Mouse (Mus musculus) stomach, postnatal 0 days (tissue): ENCODE results near the gene Klk1b1. TPM values are rescaled to one million over a fixed set of nuclear protein-coding genes. Genes with fewer than 3 reads are reported as not detected.
A peak's percentile ranks its signal among the peaks of the same experiment; 100 is the strongest.

Source experiments
- ATAC-seq: fragments of 200-750 bp; cut with Nextera tagmentation; 2 replicates; pipeline ENCODE4 v1.8.0; 2017; ENCODE audit not compliant: low FRiP score, low TSS enrichment
- DNase-seq: peaks from one replicate; pipeline ENCODE4 v3.0.0-alpha.2; 2016; ENCODE audit warnings: low spot score
- H3K27ac ChIP-seq: fragments of 300-500 bp; sonication (generic); replicated peaks from 2 replicates; pipeline ENCODE4 v1.5.1; 2014; ENCODE audit warnings: mild to moderate bottlenecking, control low read depth
- H3K27me3 ChIP-seq: fragments of 300-500 bp; sonication (generic); 2 replicates; pipeline ENCODE4 v1.6.1; 2014; ENCODE audit warnings: low read length; ENCODE audit not compliant: control insufficient read depth, insufficient read depth
- H3K36me3 ChIP-seq: fragments of 300-500 bp; sonication (generic); 2 replicates; pipeline ENCODE4 v1.6.1; 2014; ENCODE audit warnings: low read length, mixed read lengths; ENCODE audit not compliant: control insufficient read depth, insufficient read depth
- H3K4me1 ChIP-seq: fragments of 300-500 bp; sonication (generic); replicated peaks from 2 replicates; pipeline ENCODE4 v1.6.1; 2014; ENCODE audit warnings: antibody characterized with exemption; ENCODE audit not compliant: control insufficient read depth, insufficient read depth
- H3K4me2 ChIP-seq: fragments of 300-500 bp; sonication (generic); replicated peaks from 2 replicates; pipeline ENCODE4 v1.6.1; 2014; ENCODE audit warnings: low read depth, mild to moderate bottlenecking, control low read depth, moderate library complexity
- H3K4me3 ChIP-seq: fragments of 300-500 bp; sonication (generic); 2 replicates; pipeline ENCODE4 v1.5.1; 2014; ENCODE audit warnings: low read depth, low read length, control low read depth
- H3K9ac ChIP-seq: fragments of 300-500 bp; sonication (generic); 2 replicates; pipeline ENCODE4 v1.6.1; 2014; ENCODE audit warnings: mild to moderate bottlenecking, low read length, control low read depth, mixed read lengths
- H3K9me3 ChIP-seq: fragments of 300-500 bp; sonication (generic); 2 replicates; pipeline ENCODE4 v1.6.1; 2016; ENCODE audit warnings: low read length; ENCODE audit not compliant: control insufficient read depth
- CTCF ChIP-seq: IDR thresholded peaks from 2 replicates; pipeline ENCODE4 v1.5.1; 2016; ENCODE audit warnings: antibody characterized with exemption, low read depth, mild to moderate bottlenecking, moderate library complexity
- EP300 ChIP-seq: optimal IDR thresholded peaks from 2 replicates; pipeline ENCODE3; 2016; ENCODE audit warnings: antibody characterized with exemption
- WGBS: fragments of 180-500 bp; shearing (Covaris S2); extraction: QIAGEN DNeasy Blood & Tissue Kit; methylation state at CpG from one replicate; pipeline ENCODE4 v1.1.7; 2014; 5-methylcytosine and 5-hydroxymethylcytosine counted together
- polyA plus RNA-seq: library from polyadenylated mRNA; unstranded; fragments of >200 nt; fragmentation: Nextera tagmentation; extraction: Ambion mirVana; gene quantifications from 2 replicates; pipeline ENCODE4 v1.2.1, GENCODE M21; 2015

Klk1b1 gene
- not detected in 2 replicates for polyA plus RNA-seq

DNA sequence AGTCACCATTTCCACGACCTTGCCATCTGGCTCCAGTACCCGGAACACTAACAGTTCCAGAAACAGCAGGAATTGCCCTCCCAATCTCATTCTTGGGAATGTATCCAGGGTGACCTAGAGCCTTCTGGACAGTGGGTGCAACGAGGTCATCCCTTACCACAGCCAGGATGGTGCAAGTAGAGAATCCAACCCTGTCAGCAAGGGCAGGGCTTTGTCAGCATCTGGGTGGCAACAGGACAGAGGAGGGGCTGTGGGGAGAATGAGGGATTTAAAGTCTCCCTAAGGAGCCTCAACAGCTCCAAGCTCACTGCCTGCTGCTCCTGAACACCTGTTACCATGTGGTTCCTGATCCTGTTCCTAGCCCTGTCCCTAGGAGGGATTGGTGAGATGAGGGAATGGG, at the start of gene Klk1b1:
Gene Klk1b1, plus strand, starts transcription at position 301 of the 400 bp plus-strand sequence.
- H3K4me1 ChIP-seq: no peaks in the 10 kb centered on the region
- no peak within 1 kb of the TSS for H3K27ac ChIP-seq
- no peak within 1 kb of the TSS for H3K4me3 ChIP-seq
- no peak within 1 kb of the TSS for H3K4me2 ChIP-seq
- no peak for ATAC-seq
- no peaks in the 10 kb centered on the region for H3K9me3 ChIP-seq
- no peak for DNase-seq
- TF ChIP-seq CTCF: no peak
- no peak for TF ChIP-seq EP300
- no peak within 1 kb of the TSS for H3K9ac ChIP-seq
- H3K27me3 ChIP-seq: no peaks in the 10 kb centered on the region
- WGBS: 57% methylated on average over 3 of the region's 3 CpGs
- H3K36me3 ChIP-seq: no peaks in the 10 kb centered on the region

DNA sequence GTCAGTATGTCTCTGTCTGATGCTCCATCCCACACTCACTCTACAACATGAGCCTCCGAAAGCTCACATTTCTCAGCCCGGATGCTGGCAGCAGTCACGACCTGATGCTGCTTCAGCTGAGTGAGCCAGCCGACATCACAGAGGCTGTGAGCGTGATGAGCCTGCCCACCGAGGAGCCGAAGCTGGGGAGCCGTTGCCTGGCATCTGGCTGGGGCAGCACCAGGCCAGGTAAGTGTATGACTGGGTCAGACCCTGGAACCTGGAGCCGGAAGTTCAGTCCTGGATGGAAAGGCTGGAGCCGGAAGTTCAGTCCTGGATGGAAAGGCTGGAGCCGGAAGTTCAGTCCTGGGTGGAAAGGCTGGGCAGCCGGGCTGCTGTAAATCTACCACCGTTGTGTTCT, 48.1 kb upstream of the Klk1b1 start:
- Histone ChIP-seq H3K4me3 (no peak overlapping the region), H3K9me3 (no peaks in the 10 kb centered on the region), H3K4me2 (no peak overlapping the region), H3K4me1 (no peaks in the 10 kb centered on the region), H3K27ac (no peak overlapping the region), H3K36me3 (no peaks in the 10 kb centered on the region), H3K9ac (no peak overlapping the region), H3K27me3 (no peaks in the 10 kb centered on the region)
- DNase-seq (no peak), ATAC-seq (no peak)
- TF ChIP-seq CTCF: no peak
- TF ChIP-seq EP300: no peak
- WGBS: 78% methylated on average over 13 of the region's 13 CpGs

DNA sequence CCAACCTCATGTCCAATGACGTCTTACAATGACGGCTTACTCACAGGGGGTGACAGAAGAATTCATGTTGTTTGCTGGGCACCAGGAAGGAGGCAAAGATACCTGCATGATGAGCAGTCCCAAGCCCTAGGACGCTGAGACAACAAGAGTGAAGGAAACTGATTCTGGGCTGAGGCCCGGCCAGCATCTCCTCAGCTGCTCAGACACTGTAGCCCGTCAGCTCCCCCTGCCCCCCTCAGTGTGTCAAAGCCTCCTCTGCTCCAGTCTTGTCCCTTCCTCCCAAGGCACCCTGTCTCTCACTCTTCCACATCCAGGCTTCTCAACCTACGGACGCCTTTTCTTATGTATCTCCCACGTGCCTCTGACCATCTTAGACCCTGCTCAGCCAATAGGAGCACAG, 47.7 kb upstream of the Klk1b1 start:
- no peak overlapping the region for H3K27ac ChIP-seq
- no peak for TF ChIP-seq EP300
- no peak for TF ChIP-seq CTCF
- H3K4me3 ChIP-seq: no peak overlapping the region
- no peaks in the 10 kb centered on the region for H3K9me3 ChIP-seq
- no peaks in the 10 kb centered on the region for H3K4me1 ChIP-seq
- H3K4me2 ChIP-seq: no peak overlapping the region
- DNase-seq (no peak), ATAC-seq (no peak)
- H3K27me3 ChIP-seq: no peaks in the 10 kb centered on the region
- no peaks in the 10 kb centered on the region for H3K36me3 ChIP-seq
- WGBS: 64% methylated on average over 8 of the region's 8 CpGs
- no peak overlapping the region for H3K9ac ChIP-seq

DNA sequence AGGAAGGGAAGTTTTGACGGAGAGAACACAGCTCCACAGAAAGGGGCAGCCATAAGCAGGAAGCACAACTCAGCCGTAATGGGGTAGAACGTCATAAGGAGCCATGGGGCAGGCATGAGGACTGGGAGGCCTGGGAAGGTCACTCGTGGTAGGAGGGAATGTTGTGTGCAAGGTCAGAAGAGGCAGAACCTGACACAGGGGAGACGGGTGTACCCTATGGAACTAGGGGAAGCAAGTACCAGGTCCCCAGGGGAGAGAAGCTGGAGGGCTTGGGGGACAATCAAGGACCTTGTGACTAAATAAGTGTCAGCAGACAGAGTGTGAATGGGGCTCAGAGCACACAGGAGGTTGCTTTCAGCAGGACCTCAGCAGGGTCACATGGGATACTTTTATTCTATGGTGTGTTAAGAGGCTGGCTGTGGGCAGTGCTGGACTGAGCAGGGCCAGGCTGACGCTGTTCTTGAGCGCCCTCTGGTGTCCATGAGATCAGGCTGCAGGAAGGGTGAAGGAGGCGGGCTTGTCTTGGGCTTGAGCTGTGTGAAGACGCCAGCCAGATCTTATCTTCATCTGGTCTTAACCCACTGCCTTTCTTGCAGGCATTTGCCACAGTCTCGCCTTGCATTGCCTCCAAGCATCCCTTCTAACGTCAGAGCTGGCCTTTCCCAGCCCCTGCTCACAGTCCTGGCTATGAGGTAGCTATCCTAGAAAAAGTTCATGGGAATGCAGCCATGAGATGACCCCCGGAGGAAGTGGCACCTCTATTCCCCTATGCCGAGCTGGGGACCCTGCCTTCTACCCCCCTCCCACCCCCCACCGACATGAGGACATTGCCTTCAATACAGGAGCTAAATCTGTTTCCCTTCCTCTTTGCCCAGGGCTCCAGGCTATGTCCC, 46.7 kb upstream of the Klk1b1 start:
- H3K9ac ChIP-seq: no peak overlapping the region
- 24% methylated on average over 14 of the region's 14 CpGs for WGBS
- peak; percentile 75 for DNase-seq
- TF ChIP-seq CTCF: peak; percentile 92
- no peak for TF ChIP-seq EP300
- peak; percentile 82 for ATAC-seq
- no peak overlapping the region for H3K27ac ChIP-seq
- no peak overlapping the region for H3K4me3 ChIP-seq
- H3K9me3 ChIP-seq: no peaks in the 10 kb centered on the region
- no peaks in the 10 kb centered on the region for H3K36me3 ChIP-seq
- H3K4me2 ChIP-seq: no peak overlapping the region
- H3K27me3 ChIP-seq: no peaks in the 10 kb centered on the region
- H3K4me1 ChIP-seq: no peaks in the 10 kb centered on the region

DNA sequence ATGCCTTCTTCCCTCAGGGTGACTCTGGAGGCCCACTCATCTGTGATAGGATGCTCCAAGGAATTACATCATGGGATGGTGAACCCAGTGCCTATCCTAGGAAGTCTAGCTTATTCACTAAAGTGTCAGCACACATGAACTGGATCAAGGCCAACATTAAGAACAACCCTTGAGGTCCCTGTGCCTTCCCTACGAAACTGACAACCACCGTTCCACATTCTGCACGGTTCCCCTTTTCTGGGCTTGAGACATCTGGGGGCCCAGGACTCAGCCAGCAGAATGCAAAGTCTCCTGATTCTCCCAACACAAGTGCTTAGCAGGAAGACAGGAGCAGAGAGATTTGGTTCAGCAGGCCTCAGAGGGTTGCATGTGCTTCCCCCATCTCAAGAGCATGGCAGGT, 46.0 kb upstream of the Klk1b1 start:
- Histone ChIP-seq H3K27me3 (no peaks in the 10 kb centered on the region), H3K4me1 (no peaks in the 10 kb centered on the region), H3K4me3 (no peak overlapping the region), H3K36me3 (no peaks in the 10 kb centered on the region), H3K4me2 (no peak overlapping the region), H3K9ac (no peak overlapping the region), H3K27ac (no peak overlapping the region), H3K9me3 (no peaks in the 10 kb centered on the region)
- WGBS: 94% methylated on average over 3 of the region's 3 CpGs
- TF ChIP-seq EP300 (no peak), CTCF (no peak)
- ATAC-seq (no peak), DNase-seq (no peak)

DNA sequence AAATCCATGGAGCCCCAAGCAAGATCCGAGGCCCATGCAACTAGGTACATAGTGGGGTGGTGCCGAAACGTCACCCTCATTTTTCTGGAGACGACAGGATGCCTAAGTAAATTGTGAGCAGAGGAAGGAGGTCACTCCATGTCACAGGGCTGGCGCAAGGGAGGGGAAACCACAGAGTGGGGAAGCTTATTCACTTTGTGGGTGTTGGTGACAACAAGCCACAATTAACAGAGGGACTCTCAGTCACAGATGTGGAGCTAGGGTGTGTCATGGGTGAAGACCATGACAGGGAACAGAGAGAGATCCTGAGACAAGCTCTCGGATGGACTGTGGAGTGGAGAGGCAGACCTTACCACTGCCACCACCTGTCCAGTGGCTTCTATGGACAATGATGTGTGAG, 45.5 kb upstream of the Klk1b1 start:
- Histone ChIP-seq H3K4me2 (no peak overlapping the region), H3K9ac (no peak overlapping the region), H3K4me3 (no peak overlapping the region), H3K36me3 (no peaks in the 10 kb centered on the region), H3K4me1 (no peaks in the 10 kb centered on the region), H3K9me3 (no peaks in the 10 kb centered on the region), H3K27ac (no peak overlapping the region), H3K27me3 (no peaks in the 10 kb centered on the region)
- 64% methylated on average over 6 of the region's 6 CpGs for WGBS
- ATAC-seq: no peak
- TF ChIP-seq EP300 (no peak), CTCF (no peak)
- DNase-seq: no peak
